Mouse (Mus musculus): Measurements from ENCODE around the gene Taf8. TPM values are rescaled to one million over a fixed set of nuclear protein-coding genes. Genes with fewer than 3 reads are reported as not detected.

The Taf8 gene
- polyA plus RNA-seq (2012; rRNA removed) = 29.5 and 33.2 TPM in 2 replicates

GRCm38 (mm10) chr17:47501946-47502706 is at the start of gene Taf8:
Gene Taf8, minus strand, starts transcription at chr17:47502292.
- DNase-seq (ENCODE audit: low spot score) = peak; percentile 94

- DNase-seq (ENCODE audit: low spot score) = no peak
Measured at GRCm38 (mm10) chr17:47551049-47551448, 49.0 kb upstream of the Taf8 start.

GRCm38 (mm10) chr17:47545861-47546331 is 43.8 kb upstream of the Taf8 start:
- no peak for DNase-seq (ENCODE audit: low spot score)

- no peak for DNase-seq (ENCODE audit: low spot score)
Measured at GRCm38 (mm10) chr17:47545154-47545553, 43.1 kb upstream of the Taf8 start.

GRCm38 (mm10) chr17:47543051-47543650 is 41.1 kb upstream of the Taf8 start:
- no peak for DNase-seq (ENCODE audit: low spot score)

GRCm38 (mm10) chr17:47542061-47542460 is 40.0 kb upstream of the Taf8 start:
- DNase-seq (ENCODE audit: low spot score) = no peak

GRCm38 (mm10) chr17:47539128-47539527 is 37.0 kb upstream of the Taf8 start:
- no peak for DNase-seq (ENCODE audit: low spot score)

GRCm38 (mm10) chr17:47538049-47538448 is 36.0 kb upstream of the Taf8 start:
- no peak for DNase-seq (ENCODE audit: low spot score)

GRCm38 (mm10) chr17:47535812-47536236 is 33.7 kb upstream of the Taf8 start:
- DNase-seq (ENCODE audit: low spot score) = no peak

- DNase-seq (ENCODE audit: low spot score) = no peak
Measured at GRCm38 (mm10) chr17:47533691-47534090, 31.6 kb upstream of the Taf8 start.

- no peak for DNase-seq (ENCODE audit: low spot score)
Measured at GRCm38 (mm10) chr17:47532364-47532763, 30.3 kb upstream of the Taf8 start.

- DNase-seq (ENCODE audit: low spot score) = no peak
Measured at GRCm38 (mm10) chr17:47531387-47531818, 29.3 kb upstream of the Taf8 start.

- no peak for DNase-seq (ENCODE audit: low spot score)
Measured at GRCm38 (mm10) chr17:47529595-47529994, 27.5 kb upstream of the Taf8 start.

- no peak for DNase-seq (ENCODE audit: low spot score)
Measured at GRCm38 (mm10) chr17:47528919-47529318, 26.8 kb upstream of the Taf8 start.

- no peak for DNase-seq (ENCODE audit: low spot score)
Measured at GRCm38 (mm10) chr17:47527581-47528300, 25.6 kb upstream of the Taf8 start.

GRCm38 (mm10) chr17:47526856-47527520 is 24.9 kb upstream of the Taf8 start:
- DNase-seq (ENCODE audit: low spot score) = no peak

GRCm38 (mm10) chr17:47524991-47525390 is 22.9 kb upstream of the Taf8 start:
- no peak for DNase-seq (ENCODE audit: low spot score)

- no peak for DNase-seq (ENCODE audit: low spot score)
Measured at GRCm38 (mm10) chr17:47524055-47524454, 22.0 kb upstream of the Taf8 start.

- DNase-seq (ENCODE audit: low spot score) = no peak
Measured at GRCm38 (mm10) chr17:47523211-47523682, 21.2 kb upstream of the Taf8 start.

- DNase-seq (ENCODE audit: low spot score) = no peak
Measured at GRCm38 (mm10) chr17:47522536-47522935, 20.4 kb upstream of the Taf8 start.

GRCm38 (mm10) chr17:47521551-47522258 is 19.6 kb upstream of the Taf8 start:
- no peak for DNase-seq (ENCODE audit: low spot score)

Measured in urinary bladder, adult 2 months (tissue).